Mouse (Mus musculus): ENCODE data around the gene Eno3.

GRCm38 (mm10) chr11:70666687-70667086 lies 9.7 kb downstream of the Eno3 start:
- no peak for TF ChIP-seq CTCF (IDR thresholded peaks at IDR 0.05; ENCODE audit: low read depth)
- no peak for TF ChIP-seq EP300 (IDR thresholded peaks at IDR 0.05; ENCODE audit: low read depth)
